Mouse (Mus musculus): ENCODE data around the gene Rarg. TPM values are rescaled to one million over a fixed set of nuclear protein-coding genes. Genes with fewer than 3 reads are reported as not detected.

Rarg gene
- total RNA-seq, 1 experiment from 2014 or later = 26.6 TPM

GRCm38 (mm10) chr15:102216459-102217228, 40.7 kb downstream of the Rarg start:
- no peak for ATAC-seq (replicated peaks; ENCODE audit: insufficient number of reproducible peaks, low FRiP score, low TSS enrichment, poor library complexity, severe bottlenecking)

GRCm38 (mm10) chr15:102215624-102216023, 41.7 kb downstream of the Rarg start:
- no peak for ATAC-seq (replicated peaks; ENCODE audit: insufficient number of reproducible peaks, low FRiP score, low TSS enrichment, poor library complexity, severe bottlenecking)

GRCm38 (mm10) chr15:102214132-102214531, 43.2 kb downstream of the Rarg start:
- ATAC-seq (replicated peaks; ENCODE audit: insufficient number of reproducible peaks, low FRiP score, low TSS enrichment, poor library complexity, severe bottlenecking) = no peak

GRCm38 (mm10) chr15:102211895-102212294, 45.4 kb downstream of the Rarg start:
- no peak for ATAC-seq (replicated peaks; ENCODE audit: insufficient number of reproducible peaks, low FRiP score, low TSS enrichment, poor library complexity, severe bottlenecking)

- ATAC-seq (replicated peaks; ENCODE audit: insufficient number of reproducible peaks, low FRiP score, low TSS enrichment, poor library complexity, severe bottlenecking) = no peak
Observed at GRCm38 (mm10) chr15:102210816-102211215, 46.5 kb downstream of the Rarg start.

- no peak for ATAC-seq (replicated peaks; ENCODE audit: insufficient number of reproducible peaks, low FRiP score, low TSS enrichment, poor library complexity, severe bottlenecking)
Observed at GRCm38 (mm10) chr15:102209114-102209513, 48.2 kb downstream of the Rarg start.

- ATAC-seq (replicated peaks; ENCODE audit: insufficient number of reproducible peaks, low FRiP score, low TSS enrichment, poor library complexity, severe bottlenecking) = no peak
Observed at GRCm38 (mm10) chr15:102208092-102208561, 49.2 kb downstream of the Rarg start.

- no peak for ATAC-seq (replicated peaks; ENCODE audit: insufficient number of reproducible peaks, low FRiP score, low TSS enrichment, poor library complexity, severe bottlenecking)
Observed at GRCm38 (mm10) chr15:102207351-102207750, 50.0 kb downstream of the Rarg start.

GRCm38 (mm10) chr15:102205779-102206178, 51.5 kb downstream of the Rarg start:
- no peak for ATAC-seq (replicated peaks; ENCODE audit: insufficient number of reproducible peaks, low FRiP score, low TSS enrichment, poor library complexity, severe bottlenecking)

- no peak for ATAC-seq (replicated peaks; ENCODE audit: insufficient number of reproducible peaks, low FRiP score, low TSS enrichment, poor library complexity, severe bottlenecking)
Observed at GRCm38 (mm10) chr15:102204674-102205505, 52.4 kb downstream of the Rarg start, which contains the start of gene Csad. Gene Csad, minus strand, starts transcription at chr15:102204724.

- ATAC-seq (replicated peaks; ENCODE audit: insufficient number of reproducible peaks, low FRiP score, low TSS enrichment, poor library complexity, severe bottlenecking) = 0 out of 2 replicates have a peak, but pooled peaks have one; percentile 36
Observed at GRCm38 (mm10) chr15:102203835-102204381, 53.4 kb downstream of the Rarg start.

- ATAC-seq (replicated peaks; ENCODE audit: insufficient number of reproducible peaks, low FRiP score, low TSS enrichment, poor library complexity, severe bottlenecking) = peak; percentile 90
Observed at GRCm38 (mm10) chr15:102202971-102203834, 54.1 kb downstream of the Rarg start, which contains the start of gene Zfp740. Gene Zfp740, plus strand, starts transcription at chr15:102203249.

GRCm38 (mm10) chr15:102198841-102199240, 58.5 kb downstream of the Rarg start:
- no peak for ATAC-seq (replicated peaks; ENCODE audit: insufficient number of reproducible peaks, low FRiP score, low TSS enrichment, poor library complexity, severe bottlenecking)

- no peak for ATAC-seq (replicated peaks; ENCODE audit: insufficient number of reproducible peaks, low FRiP score, low TSS enrichment, poor library complexity, severe bottlenecking)
Observed at GRCm38 (mm10) chr15:102195373-102195772, 61.9 kb downstream of the Rarg start.

GRCm38 (mm10) chr15:102194439-102194838, 62.9 kb downstream of the Rarg start:
- ATAC-seq (replicated peaks; ENCODE audit: insufficient number of reproducible peaks, low FRiP score, low TSS enrichment, poor library complexity, severe bottlenecking) = no peak

GRCm38 (mm10) chr15:102193652-102194051, 63.7 kb downstream of the Rarg start:
- no peak for ATAC-seq (replicated peaks; ENCODE audit: insufficient number of reproducible peaks, low FRiP score, low TSS enrichment, poor library complexity, severe bottlenecking)

- no peak for ATAC-seq (replicated peaks; ENCODE audit: insufficient number of reproducible peaks, low FRiP score, low TSS enrichment, poor library complexity, severe bottlenecking)
Observed at GRCm38 (mm10) chr15:102192820-102193386, 64.4 kb downstream of the Rarg start.

- peak; percentile 65 for ATAC-seq (replicated peaks; ENCODE audit: insufficient number of reproducible peaks, low FRiP score, low TSS enrichment, poor library complexity, severe bottlenecking)
Observed at GRCm38 (mm10) chr15:102192271-102192812, 65.0 kb downstream of the Rarg start.

Measured in monocyte, adult 5-6 weeks (primary cell).